Mouse (Mus musculus): ENCODE data around the gene Abca13.

DNA sequence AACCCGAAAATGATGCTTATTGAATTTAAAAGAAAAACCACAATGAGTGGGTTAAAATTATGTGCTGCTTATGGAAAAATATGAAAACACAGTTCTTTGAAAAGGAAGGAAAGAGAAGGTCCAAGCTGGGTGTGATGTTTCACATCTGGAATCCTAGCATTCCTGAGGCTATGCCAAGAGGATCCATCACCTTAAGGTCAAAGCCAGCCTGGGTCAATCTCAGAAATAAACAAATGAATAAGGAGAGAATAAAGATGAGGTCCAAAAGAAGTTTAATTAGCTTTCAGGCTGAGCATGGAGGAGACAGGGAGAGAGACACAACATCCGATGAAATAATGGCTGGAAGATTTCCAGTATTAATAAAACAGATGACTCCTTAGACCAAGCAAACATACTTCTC lies 405.6 kb downstream of the Abca13 start:
- TF ChIP-seq CTCF (IDR thresholded peaks at IDR 0.05; ENCODE audit: low read depth) = no peak
- no peak for TF ChIP-seq EP300 (IDR thresholded peaks at IDR 0.05; ENCODE audit: low read depth)

Measured in liver, embryonic 14.5 days (tissue).